Mouse (Mus musculus) left cerebral cortex, postnatal 4 days (tissue): ENCODE data around the gene 2610002M06Rik. TPM values are rescaled to one million over a fixed set of nuclear protein-coding genes. Genes with fewer than 3 reads are reported as not detected.

Experiments
- DNase-seq: peaks from one replicate; pipeline ENCODE4 v3.0.0-alpha.2; 2022
- intact Hi-C: fragments of 180-260 bp; cut with DNase I; formaldehyde crosslinking; loops from one replicate; pipeline ENCODE4 v1.15.1; 2025
- total RNA-seq, 2 experiments: library from RNA; stranded (reverse); gene quantifications; 2 replicates each; pipeline ENCODE4 v1.2.3; 2021

The 2610002M06Rik gene
- total RNA-seq = 10 to 100 TPM; 36.7 to 38.6 TPM

DNA sequence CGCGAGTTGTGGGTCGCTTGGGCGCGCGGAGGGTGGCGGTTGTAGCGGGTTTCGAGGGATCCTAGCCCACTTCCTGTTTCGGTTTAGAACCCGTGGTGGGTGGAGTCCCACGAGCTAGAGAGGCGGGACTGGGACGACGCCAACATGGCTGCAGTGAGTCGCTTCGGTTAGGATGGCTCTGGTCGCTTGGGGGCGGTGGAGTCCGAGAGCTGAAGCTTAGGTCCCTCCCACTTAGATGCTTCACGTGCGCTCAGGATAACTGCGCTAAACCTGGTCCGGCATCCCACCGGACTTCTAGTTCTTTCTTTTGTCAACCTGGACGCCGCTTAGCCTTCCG, at the start of gene 2610002M06Rik:
2610002M06Rik (minus strand) TSS at position 117 of the 337 bp plus-strand sequence.
- DNase-seq = peak; percentile 92
- intact Hi-C loops = loop anchor here (10.0 kb wide), 1 partner anchor 719 kb away; no protein-coding TSS in a partner anchor

DNA sequence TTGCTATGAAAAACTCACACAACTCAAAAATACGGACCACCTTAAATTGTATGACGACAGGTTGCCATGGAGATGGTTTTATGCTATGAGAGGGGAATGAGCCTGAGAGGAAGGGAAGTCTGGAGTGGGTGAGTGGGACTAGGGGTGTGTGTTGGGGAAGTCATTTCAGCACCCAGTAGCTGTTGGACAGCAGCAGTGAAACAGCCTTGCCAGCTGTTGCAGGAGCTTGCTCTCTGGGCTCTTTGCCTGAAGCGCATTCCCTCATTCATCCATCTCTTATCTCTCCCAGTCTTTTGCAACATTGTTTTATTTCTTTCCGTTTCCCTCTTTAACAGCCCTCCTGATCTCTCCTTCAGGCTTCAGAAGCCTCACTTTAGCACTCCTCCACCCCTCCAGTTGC, 42.0 kb upstream of the 2610002M06Rik start:
- DNase-seq = no peak
- intact Hi-C loops = no loop called here

DNA sequence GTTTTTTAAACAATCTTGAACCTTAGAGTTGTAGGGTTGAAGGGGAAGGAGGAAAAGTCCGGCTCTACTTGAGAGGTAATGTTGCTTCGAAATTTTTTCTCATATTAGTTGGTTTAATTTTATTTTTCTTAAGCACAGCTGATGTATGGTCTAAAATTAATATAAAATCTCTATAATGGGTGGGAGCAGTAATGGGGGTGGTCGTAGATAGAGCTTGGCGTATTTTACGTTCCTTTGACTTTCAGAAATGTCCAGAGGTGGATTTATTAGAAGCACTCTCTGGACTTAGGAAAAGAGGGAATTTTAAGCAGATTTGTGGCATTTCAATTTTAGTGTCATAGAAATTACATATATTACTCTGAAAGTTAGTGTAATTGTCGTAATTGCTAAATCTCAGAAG, 592 bp upstream of the 2610002M06Rik start:
- intact Hi-C loops = loop anchor here (10.0 kb wide), 1 partner anchor 718 kb away; no protein-coding TSS in a partner anchor
- DNase-seq = no peak

DNA sequence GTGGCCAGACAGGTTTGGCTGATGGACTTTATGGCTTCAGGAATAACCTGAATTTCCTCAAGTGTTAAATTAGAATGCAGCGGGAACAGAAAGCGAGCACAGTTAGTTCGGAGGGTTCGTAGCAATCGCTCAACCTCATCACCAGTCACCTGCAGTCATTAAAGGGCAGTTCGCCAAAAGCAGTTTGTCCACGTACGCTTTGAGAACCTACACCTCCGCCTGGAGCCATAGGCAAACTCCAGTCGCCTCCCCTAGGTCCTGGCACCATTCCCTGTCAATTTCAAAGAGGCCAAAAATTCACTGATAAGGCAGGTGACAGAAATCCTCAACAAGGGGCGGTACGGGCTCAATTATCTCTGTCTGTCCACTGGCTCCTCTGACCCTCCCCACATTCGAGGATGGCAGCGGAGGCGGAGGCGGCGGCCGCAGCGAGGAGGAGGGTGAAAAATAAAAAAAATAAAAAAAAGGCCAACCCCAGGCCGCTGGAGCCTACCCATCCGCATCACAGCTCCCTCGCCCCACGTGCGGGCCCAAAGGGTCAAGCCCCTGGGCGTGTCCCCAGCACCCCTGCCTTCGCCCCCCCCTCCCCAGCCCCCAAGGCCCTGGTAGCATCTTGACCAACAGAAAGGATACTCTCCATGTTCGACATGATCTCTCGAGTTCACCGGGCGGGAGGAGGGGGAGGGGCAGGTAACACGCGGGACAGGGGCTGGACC, 474 bp downstream of the 2610002M06Rik start:
- peak; percentile 21 for DNase-seq
- intact Hi-C loops = loop anchor here (10.0 kb wide), 1 partner anchor 719 kb away; no protein-coding TSS in a partner anchor

DNA sequence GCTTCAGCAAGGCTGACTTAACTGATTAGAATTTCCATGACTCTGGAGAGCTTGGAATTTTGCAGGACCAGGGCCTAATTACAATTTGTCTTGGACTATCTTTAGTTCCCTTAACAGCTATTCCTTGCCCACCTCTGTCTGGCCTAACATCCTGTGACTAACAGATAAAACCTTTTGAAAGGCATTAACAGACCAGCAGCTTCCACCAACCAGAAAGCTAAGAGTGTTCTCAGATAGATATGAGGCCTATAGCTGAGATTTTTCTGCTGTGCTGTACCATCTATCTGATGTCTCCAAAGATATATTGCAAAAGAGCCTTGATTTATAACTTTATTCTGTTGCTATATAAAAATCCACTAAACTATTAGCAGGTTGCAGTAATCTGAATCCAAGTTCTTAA, 4.0 kb downstream of the 2610002M06Rik start:
- no peak for DNase-seq
- intact Hi-C loops = loop anchor here (10.0 kb wide), 1 partner anchor 723 kb away; no protein-coding TSS in a partner anchor

DNA sequence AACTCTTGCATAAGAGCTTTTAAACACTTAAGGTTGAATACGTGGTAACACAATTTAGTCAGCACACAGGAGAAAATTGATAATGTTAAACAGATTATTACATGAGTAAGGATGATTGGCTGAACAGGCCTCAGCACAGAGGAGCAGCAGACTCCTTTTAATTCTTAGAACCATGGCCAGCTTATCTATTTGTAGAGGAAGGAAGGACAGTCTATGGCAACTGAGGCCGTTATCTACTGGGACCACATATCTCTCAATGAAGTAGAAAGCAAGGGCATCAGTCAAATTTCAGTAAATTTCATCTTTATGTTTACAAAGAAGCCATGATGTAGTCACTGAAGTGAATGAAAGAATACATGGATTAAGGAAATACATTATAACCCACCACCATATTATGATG, 19.2 kb downstream of the 2610002M06Rik start:
- no peak for DNase-seq
- intact Hi-C loops = no loop called here

DNA sequence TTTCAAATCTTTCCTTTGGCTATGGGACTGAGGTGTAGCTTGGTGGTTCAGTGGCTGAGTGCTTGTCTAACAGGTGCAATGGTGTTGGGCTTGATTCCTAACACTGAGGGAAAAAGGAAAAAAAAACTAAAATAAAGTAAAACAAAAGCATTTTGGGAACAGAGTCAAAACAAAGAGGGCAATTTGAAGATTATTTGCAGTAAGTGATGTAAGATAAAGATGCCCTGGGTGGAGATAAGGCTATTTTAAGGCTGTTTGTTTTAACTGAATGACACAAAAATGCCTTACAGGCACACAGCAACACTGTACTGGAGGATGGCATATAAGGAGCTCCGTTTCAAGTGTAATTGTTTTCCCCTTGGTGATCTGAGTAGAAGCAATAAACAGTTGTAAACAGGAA, 20.3 kb downstream of the 2610002M06Rik start:
- intact Hi-C loops = no loop called here
- no peak for DNase-seq

DNA sequence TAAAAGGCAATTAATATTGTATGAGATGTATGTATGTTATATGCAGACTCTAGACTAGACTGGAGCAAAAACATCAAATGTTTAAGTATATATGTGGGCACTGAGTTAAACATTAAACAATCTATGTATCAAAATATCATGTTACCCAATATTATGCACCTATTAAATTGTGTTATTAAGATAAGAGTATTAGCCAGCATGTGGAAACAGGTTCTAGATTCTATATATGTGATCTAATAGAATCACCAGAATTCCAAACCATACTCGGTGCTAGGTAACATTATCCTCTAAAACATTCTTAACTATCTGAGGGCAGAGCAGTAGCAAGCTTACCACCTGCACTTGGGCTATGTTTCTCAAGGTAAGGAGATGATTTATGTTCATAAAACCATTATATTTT, 23.8 kb downstream of the 2610002M06Rik start, which contains the start of gene Tent5d:
Tent5d (plus strand) TSS at position 301 of the 400 bp plus-strand sequence.
- intact Hi-C loops = no loop called here
- DNase-seq = no peak

DNA sequence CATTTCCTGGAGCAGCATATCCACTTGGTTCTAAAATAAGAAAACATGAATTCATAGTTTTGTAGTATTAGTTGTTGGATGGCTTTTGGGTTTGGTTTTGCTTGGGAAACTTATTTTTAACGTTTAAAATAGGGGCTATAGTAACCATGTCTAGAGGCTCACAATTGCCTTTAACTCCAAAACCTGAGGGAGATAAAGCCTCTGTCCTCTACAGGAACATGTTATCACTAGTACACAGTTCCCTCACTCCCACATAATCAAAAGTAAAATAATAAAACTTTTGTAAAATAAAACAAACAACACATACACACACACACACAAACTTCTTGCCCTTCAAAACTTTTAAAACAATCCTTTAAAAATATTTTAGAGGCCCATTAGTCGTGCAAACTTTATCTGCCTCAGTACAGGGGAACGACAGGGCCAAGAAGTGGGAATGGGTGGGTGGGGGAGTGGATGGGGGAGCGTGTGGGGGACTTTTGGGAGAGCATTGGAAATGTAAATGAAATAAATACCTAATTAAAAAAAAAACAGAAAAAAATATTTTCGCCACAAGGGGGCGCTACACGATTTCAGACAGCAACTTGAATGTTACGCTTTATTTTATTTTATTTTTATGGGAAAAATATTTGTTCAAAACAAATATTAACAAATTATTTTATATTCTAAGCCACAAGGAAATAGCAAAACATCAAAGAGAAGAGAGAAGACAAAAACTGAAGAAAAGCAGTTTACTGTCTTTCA, 25.2 kb downstream of the 2610002M06Rik start:
- intact Hi-C loops = no loop called here
- no peak for DNase-seq

DNA sequence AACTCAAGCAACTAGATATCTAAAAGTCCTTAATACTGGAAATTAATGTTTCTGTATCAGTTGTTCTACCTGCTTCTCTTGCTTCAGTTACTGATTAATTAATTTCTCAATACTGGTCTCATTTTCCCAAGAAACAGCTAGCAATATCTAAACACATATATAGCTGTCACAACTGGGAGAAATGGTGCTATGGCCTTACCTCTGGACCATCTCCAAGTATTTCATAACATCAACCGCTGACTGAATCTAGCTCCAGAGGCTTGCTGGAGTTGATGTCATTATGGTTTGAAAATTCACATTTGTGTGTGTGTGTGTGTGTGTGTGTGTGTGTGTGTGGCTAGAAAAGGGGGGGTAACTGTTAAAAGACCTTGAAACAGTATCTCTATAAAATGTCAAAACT, 26.0 kb downstream of the 2610002M06Rik start:
- intact Hi-C loops = no loop called here
- DNase-seq = no peak

DNA sequence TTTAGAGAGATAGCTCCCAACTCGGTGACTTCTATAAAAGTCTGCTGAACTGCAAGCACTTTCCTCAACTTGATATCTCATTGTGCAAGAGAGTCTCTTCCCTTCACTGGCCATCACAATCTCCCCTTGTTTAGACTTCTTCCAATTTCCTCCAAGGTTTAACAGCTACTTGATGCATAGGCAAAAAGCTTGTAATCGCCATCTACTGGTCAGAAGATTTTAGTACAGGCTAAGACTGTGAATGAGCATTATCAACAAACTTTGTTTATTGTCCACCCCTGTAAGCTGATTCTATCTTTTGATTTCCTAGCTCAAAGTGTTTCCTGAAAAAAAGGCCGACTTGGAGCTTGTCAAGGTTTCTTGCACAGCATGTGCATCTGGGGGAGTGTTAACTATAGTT, 48.2 kb downstream of the 2610002M06Rik start:
- no peak for DNase-seq
- intact Hi-C loops = no loop called here

Other genes starting within 250 kb of the 2610002M06Rik start
- not detected for gene Tbx22, start 148.4 kb downstream of the 2610002M06Rik start, total RNA-seq
- not detected for gene Tent5d, start 23.7 kb downstream of the 2610002M06Rik start, total RNA-seq
- not detected for gene Gm732, start 132.1 kb upstream of the 2610002M06Rik start, total RNA-seq